Mouse (Mus musculus) midbrain, embryonic 11.5 days (tissue): Measurements from ENCODE around the gene Rpl21. TPM values are rescaled to one million over a fixed set of nuclear protein-coding genes. Genes with fewer than 3 reads are reported as not detected.

ENCODE experiments used
- ATAC-seq: fragments of 200-750 bp; cut with Nextera tagmentation; 2 replicates; pipeline ENCODE4 v1.8.0; 2017; ENCODE audit warnings: moderate TSS enrichment, moderate library complexity; ENCODE audit not compliant: low FRiP score
- DNase-seq: peaks from one replicate; pipeline ENCODE4 v3.0.0; 2015; ENCODE audit warnings: low spot score; ENCODE audit errors: missing footprints
- H3K27ac ChIP-seq: fragments of 300-500 bp; sonication (generic); 2 replicates; pipeline ENCODE4 v1.5.1; 2014; ENCODE audit warnings: low read depth, low read length
- H3K27me3 ChIP-seq: fragments of 300-500 bp; sonication (generic); 2 replicates; pipeline ENCODE4 v1.6.1; 2014; ENCODE audit warnings: mild to moderate bottlenecking, low read length, moderate library complexity, mixed read lengths; ENCODE audit not compliant: control insufficient read depth, insufficient read depth
- H3K36me3 ChIP-seq: fragments of 300-500 bp; sonication (generic); 2 replicates; pipeline ENCODE4 v1.6.1; 2014; ENCODE audit warnings: mild to moderate bottlenecking, low read length, moderate library complexity, mixed read lengths; ENCODE audit not compliant: control insufficient read depth, insufficient read depth
- H3K4me1 ChIP-seq: fragments of 300-500 bp; sonication (generic); 2 replicates; pipeline ENCODE4 v1.6.1; 2014; ENCODE audit warnings: low read length; ENCODE audit not compliant: control insufficient read depth, insufficient read depth
- H3K4me2 ChIP-seq: fragments of 300-500 bp; sonication (generic); 2 replicates; pipeline ENCODE4 v1.6.1; 2014; ENCODE audit warnings: mild to moderate bottlenecking, moderate library complexity
- H3K4me3 ChIP-seq: fragments of 300-500 bp; sonication (generic); 2 replicates; pipeline ENCODE4 v1.5.1; 2014; ENCODE audit warnings: low read depth, low read length
- H3K9ac ChIP-seq: fragments of 300-500 bp; sonication (generic); 2 replicates; pipeline ENCODE4 v1.6.1; 2014; ENCODE audit warnings: low read length
- H3K9me3 ChIP-seq: fragments of 300-500 bp; sonication (generic); 2 replicates; pipeline ENCODE4 v1.6.1; 2016; ENCODE audit warnings: low read length; ENCODE audit not compliant: control insufficient read depth
- WGBS: fragments of 180-500 bp; shearing (Covaris S2); extraction: QIAGEN DNeasy Blood & Tissue Kit; methylation state at CpG from one replicate; pipeline ENCODE4 v1.1.7; 2014; 5-methylcytosine and 5-hydroxymethylcytosine counted together
- polyA plus RNA-seq: library from polyadenylated mRNA; unstranded; fragments of >200 nt; fragmentation: Nextera tagmentation; extraction: Ambion mirVana; gene quantifications from 2 replicates; pipeline ENCODE4 v1.2.1, GENCODE M21; 2014

The Rpl21 gene
- polyA plus RNA-seq, 1 experiment from 2014 or later: 509 TPM

DNA sequence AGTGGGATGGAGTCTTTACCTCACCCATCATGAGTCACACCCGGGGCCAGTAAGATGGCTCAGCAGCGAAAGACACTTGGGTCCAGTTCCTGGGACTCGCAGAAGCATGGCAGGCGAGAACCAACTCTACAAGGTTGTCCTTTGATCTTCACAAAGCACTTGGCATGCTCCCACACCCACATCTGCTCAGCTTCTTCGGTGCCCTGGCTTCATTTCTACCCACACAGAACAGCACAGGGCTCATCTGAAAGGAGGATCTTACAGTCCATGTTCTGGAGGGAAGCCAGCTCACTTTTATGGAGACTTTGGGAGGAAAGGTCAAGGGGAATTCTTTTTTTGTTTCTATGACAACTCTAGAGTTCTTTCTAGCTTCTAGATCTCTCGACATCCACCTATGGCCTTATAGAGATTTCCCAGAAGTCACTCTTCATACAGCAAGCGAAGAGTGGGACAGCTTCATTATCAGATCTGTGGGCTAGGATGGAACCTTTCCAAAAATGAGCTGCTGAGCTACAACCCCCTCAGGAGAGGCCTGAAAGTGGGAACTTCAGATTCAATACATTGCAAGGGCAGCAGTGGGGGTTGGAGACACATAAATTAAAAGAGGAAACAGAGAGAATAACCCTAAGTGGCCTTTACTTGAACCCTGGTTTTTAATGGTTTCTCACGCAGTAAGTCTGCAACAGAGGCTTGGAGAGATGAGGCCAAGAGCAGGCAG lies 13.6 kb upstream of the Rpl21 start:
- ATAC-seq: no peak
- 84% methylated on average over 8 of the region's 8 CpGs for WGBS

DNA sequence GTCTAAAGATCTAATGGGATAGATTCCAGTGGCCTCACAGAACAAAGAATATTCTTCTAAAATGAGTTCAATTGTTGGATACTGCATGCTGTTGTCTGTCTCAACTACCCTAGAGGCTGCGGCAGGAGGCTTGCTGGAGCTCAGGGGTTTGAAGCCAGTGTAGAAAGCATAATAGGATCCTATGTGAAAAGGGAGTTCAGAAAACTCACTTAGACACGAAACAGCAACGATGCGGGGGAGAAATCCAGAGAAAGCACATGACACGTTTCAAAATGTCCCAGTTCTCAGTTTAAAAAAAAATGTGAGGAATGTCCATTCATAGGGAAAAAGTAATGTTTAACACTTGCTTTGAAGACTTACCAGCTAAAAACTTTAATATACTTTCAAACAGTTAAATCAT lies 9.7 kb upstream of the Rpl21 start:
- no peaks in the 10 kb centered on the region for H3K27me3 ChIP-seq
- 86% methylated on average over 5 of the region's 5 CpGs for WGBS

More for the DNA sequence above, 13.6 kb upstream of the Rpl21 start:
- H3K27me3 ChIP-seq: no peaks in the 10 kb centered on the region
- no peaks in the 10 kb centered on the region for H3K9me3 ChIP-seq
- H3K4me2 ChIP-seq: no peak overlapping the region
- H3K27ac ChIP-seq: no peak overlapping the region
- no peak for DNase-seq
- H3K4me3 ChIP-seq: no peak overlapping the region
- no peaks in the 10 kb centered on the region for H3K36me3 ChIP-seq
- H3K4me1 ChIP-seq: no peaks in the 10 kb centered on the region
- no peak overlapping the region for H3K9ac ChIP-seq

DNA sequence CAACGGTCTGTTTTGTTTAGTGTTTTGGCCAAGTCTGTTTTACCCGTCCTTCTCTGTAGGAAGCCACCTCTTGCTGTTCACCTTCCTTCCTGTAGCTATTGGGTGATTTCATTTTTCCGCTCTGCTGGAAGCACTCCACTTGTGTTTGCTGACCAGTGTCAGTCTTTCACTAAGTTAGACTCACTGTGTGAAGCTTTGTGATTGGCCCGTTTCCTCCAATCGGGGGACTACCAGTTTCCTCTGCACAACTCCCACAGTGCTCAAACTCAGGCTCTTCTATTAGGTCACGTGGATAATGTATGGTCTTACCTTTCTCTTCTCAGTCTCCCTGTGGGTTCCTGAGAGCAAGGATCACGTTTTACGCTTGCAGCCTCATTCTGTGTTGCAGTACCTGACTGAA lies 3.2 kb upstream of the Rpl21 start:
- H3K27ac ChIP-seq: no peak overlapping the region
- no peak overlapping the region for H3K4me3 ChIP-seq
- no peak overlapping the region for H3K9ac ChIP-seq
- ATAC-seq (no peak), DNase-seq (no peak)
- H3K27me3 ChIP-seq: no peaks in the 10 kb centered on the region
- no peak overlapping the region for H3K4me2 ChIP-seq
- H3K4me1 ChIP-seq: peaks cover 6% of the 10 kb centered on the region; the same call in 1 of the 2 replicates
- H3K9me3 ChIP-seq: no peaks in the 10 kb centered on the region
- no peaks in the 10 kb centered on the region for H3K36me3 ChIP-seq
- WGBS: 55% methylated on average over 8 of the region's 8 CpGs

More for the DNA sequence above, 9.7 kb upstream of the Rpl21 start:
- Histone ChIP-seq H3K4me3 (no peak overlapping the region), H3K36me3 (no peaks in the 10 kb centered on the region), H3K4me2 (no peak overlapping the region), H3K9ac (no peak overlapping the region), H3K9me3 (no peaks in the 10 kb centered on the region), H3K27ac (no peak overlapping the region), H3K4me1 (0 out of 2 replicates have a peak, but pooled peaks cover 2% of the 10 kb centered on the region)
- ATAC-seq (no peak), DNase-seq (no peak)

DNA sequence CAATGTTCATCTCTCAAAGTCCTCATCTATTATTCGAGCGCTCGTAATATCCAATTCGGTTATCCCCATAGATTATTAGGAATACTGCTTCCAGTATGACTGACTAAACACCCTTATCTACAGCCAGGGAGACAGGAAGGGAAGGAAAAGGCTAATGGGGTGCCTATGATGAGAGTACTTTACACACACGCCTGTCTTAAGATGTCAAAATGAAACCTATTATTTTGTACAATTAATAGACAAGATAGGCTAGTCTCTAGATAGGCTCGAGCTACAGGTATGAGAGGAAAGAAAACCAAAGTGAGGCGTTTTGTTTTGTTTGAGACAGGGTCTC lies 288 bp upstream of the Rpl21 start:
- no peak for ATAC-seq
- WGBS: 53% methylated on average over 7 of the region's 7 CpGs

DNA sequence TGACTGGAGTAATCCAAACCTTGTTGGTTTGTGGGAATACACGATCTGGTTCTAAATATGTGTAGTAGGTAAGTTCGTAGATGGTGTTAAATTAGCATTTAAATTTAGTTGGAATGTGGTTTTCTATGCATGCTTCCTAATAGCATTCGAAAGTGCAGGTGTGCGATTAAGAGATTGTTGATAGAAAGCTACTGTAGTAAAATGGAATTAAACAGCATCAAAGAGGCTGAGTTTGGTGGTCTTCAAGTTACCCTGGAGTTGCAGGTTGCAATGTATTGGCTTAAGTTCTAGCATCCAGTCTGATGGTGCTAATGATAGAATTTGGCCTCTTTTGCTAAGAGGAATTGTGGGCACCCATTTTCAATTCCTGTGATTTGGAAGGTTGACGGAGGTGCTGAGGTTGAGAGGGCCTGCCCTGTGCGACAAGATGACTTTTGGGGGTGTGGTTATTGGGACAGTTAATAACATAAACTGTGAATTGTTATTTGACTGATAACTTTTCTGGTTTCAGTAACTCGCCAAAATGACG lies 1.0 kb downstream of the Rpl21 start:
- Histone ChIP-seq H3K4me3 (peak overlapping the region; percentile 95), H3K27ac (peak overlapping the region; percentile 72; the same call in 1 of the 2 replicates), H3K9ac (peak overlapping the region; percentile 98), H3K4me1 (peaks cover 5% of the 10 kb centered on the region; the same call in 1 of the 2 replicates), H3K4me2 (peak overlapping the region; percentile 70), H3K27me3 (no peaks in the 10 kb centered on the region), H3K36me3 (peaks cover 23% of the 10 kb centered on the region), H3K9me3 (no peaks in the 10 kb centered on the region)
- no peak for ATAC-seq
- 22% methylated on average over 8 of the region's 8 CpGs for WGBS
- DNase-seq: no peak

More for the DNA sequence above, 288 bp upstream of the Rpl21 start:
- Histone ChIP-seq H3K4me1 (peaks cover 5% of the 10 kb centered on the region; the same call in 1 of the 2 replicates), H3K9me3 (no peaks in the 10 kb centered on the region), H3K27me3 (no peaks in the 10 kb centered on the region), H3K36me3 (peaks cover 19% of the 10 kb centered on the region), H3K27ac (peak overlapping the region; percentile 72), H3K9ac (peak overlapping the region; percentile 98), H3K4me2 (peak overlapping the region; percentile 70), H3K4me3 (peak overlapping the region; percentile 95)
- no peak for DNase-seq

DNA sequence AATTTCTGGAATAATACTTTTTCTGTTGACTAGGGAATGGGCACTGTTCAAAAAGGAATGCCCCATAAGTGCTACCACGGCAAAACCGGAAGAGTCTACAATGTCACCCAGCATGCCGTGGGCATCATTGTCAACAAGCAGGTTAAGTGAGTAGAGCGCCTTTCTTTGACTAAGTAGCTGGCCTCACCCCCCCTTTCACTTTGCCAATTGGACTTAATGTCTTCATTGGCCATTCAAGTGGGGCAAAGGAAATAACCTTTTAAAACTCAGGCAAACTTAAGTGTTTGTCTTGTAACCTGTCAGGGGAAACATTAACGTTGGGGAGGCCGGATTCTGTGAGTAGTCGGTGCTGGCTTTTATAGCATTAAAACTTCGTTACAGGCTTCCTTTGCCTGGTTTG lies 2.3 kb downstream of the Rpl21 start:
- DNase-seq (no peak), ATAC-seq (no peak)
- 91% methylated on average over 8 of the region's 8 CpGs for whole genome bisulfite sequencing
- H3K9ac ChIP-seq: no peak overlapping the region
- H3K27me3 ChIP-seq: no peaks in the 10 kb centered on the region
- H3K36me3 ChIP-seq: peaks cover 23% of the 10 kb centered on the region
- H3K27ac ChIP-seq: no peak overlapping the region
- H3K4me3 ChIP-seq: no peak overlapping the region
- H3K4me2 ChIP-seq: no peak overlapping the region
- no peaks in the 10 kb centered on the region for H3K9me3 ChIP-seq
- H3K4me1 ChIP-seq: peaks cover 5% of the 10 kb centered on the region; the same call in 1 of the 2 replicates

DNA sequence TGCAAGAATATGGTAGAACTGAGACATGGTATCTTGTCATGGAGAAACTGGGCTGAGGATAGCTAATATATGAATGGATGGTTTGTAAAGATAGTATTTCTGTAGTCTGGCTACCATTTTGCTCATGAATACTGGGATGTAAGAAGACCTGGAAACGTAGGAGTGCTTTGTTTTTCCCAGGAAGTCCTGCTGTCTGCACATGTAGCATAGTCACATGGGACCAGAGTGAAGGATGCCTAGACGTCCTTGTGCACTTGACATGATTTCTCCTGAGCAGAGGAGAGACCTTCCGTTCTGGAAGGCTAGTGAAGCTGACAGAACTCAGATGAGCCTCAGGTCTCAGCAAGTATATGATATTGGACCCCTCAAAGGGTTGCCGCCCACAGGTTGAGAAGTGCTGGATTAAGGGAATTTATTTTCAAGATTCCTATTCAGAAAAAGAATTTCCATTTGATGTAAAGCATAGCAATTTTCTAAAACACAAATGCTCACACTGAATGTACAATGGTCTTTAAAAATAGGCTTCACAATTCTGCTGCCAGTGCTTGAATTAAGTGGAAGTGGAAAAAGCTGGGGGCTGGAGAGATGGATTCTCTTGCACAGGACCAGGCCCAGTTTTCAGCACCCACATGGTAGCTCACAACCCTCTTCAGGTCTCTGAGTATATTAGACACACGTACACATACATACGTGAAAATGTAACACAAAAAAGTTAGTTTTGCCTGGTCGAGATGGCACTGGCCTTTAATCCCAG lies 5.5 kb downstream of the Rpl21 start:
- Histone ChIP-seq H3K27ac (no peak overlapping the region), H3K27me3 (no peaks in the 10 kb centered on the region), H3K9ac (no peak overlapping the region), H3K4me2 (no peak overlapping the region), H3K9me3 (no peaks in the 10 kb centered on the region), H3K4me1 (peaks cover 3% of the 10 kb centered on the region; the same call in 1 of the 2 replicates), H3K4me3 (no peak overlapping the region), H3K36me3 (peaks cover 23% of the 10 kb centered on the region)
- DNase-seq: no peak
- WGBS: 65% methylated on average over 7 of the region's 7 CpGs
- ATAC-seq: no peak

DNA sequence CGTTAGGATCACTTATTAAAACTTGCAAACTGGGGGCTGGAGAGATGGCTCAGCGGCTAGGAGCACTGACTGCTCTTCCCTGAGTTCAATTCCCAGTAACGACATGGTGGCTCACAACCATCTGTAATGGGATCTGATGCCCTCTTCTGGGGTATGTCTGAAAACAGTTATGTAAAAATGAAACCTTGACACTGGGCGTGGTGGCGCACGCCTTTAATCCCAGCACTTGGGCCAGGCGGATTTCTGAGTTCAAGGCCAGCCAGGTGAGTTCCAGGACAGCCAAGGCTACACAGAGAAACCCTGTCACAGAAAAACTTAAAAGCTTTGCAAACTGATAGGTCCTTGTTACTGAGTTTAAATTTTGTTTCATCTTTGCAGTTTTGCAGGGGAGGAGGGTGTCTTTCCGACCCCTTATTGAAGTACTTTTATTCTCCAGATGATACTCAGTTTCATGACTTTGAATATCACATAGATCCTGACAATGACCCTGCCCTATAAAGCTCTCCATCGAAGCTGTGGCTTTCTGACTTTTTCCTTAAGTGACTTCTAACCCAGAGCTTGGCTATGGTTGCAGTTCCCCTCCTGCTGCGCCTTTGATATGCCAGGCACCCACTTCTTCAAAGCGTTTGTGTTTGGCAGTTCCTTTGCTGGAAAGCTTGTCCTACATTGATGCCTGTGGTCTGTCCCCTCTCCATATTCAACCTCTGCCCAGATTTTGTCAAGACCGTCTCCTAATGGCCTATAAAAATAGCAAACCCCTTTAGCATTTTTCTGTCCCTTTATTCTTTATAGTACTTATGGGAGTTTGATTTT lies 6.4 kb downstream of the Rpl21 start:
- Histone ChIP-seq H3K4me3 (no peak overlapping the region), H3K36me3 (peaks cover 23% of the 10 kb centered on the region), H3K9ac (no peak overlapping the region), H3K9me3 (no peaks in the 10 kb centered on the region), H3K27ac (no peak overlapping the region), H3K4me1 (no peaks in the 10 kb centered on the region; the same call in 1 of the 2 replicates), H3K4me2 (no peak overlapping the region), H3K27me3 (no peaks in the 10 kb centered on the region)
- no peak for ATAC-seq
- DNase-seq: no peak
- 59% methylated on average over 12 of the region's 12 CpGs for WGBS
